Mouse (Mus musculus) stomach, embryonic 15.5 days (tissue): ENCODE measurements around the gene Aldh1l2. TPM values are rescaled to one million over a fixed set of nuclear protein-coding genes. Genes with fewer than 3 reads are reported as not detected.
A peak's percentile ranks its signal among the peaks of the same experiment; 100 is the strongest.

ENCODE experiments used
- ATAC-seq: fragments of 200-750 bp; cut with Nextera tagmentation; 2 replicates; pipeline ENCODE4 v1.8.0; 2017; ENCODE audit warnings: low read depth, moderate number of reproducible peaks, moderate TSS enrichment; ENCODE audit not compliant: insufficient read depth, low FRiP score
- H3K27ac ChIP-seq: fragments of 300-500 bp; sonication (generic); 2 replicates; pipeline ENCODE4 v1.5.1; 2015; ENCODE audit warnings: mild to moderate bottlenecking, inconsistent platforms
- H3K27me3 ChIP-seq: fragments of 300-500 bp; sonication (generic); replicated peaks from 2 replicates; pipeline ENCODE4 v1.6.1; 2015; ENCODE audit warnings: inconsistent platforms
- H3K36me3 ChIP-seq: fragments of 300-500 bp; sonication (generic); 2 replicates; pipeline ENCODE4 v1.6.1; 2015; ENCODE audit warnings: inconsistent platforms
- H3K4me1 ChIP-seq: fragments of 300-500 bp; sonication (generic); 2 replicates; pipeline ENCODE4 v1.6.1; 2015; ENCODE audit warnings: inconsistent platforms
- H3K4me2 ChIP-seq: fragments of 300-500 bp; sonication (generic); 2 replicates; pipeline ENCODE4 v1.6.1; 2015; ENCODE audit warnings: mild to moderate bottlenecking, inconsistent platforms
- H3K4me3 ChIP-seq: fragments of 300-500 bp; sonication (generic); replicated peaks from 2 replicates; pipeline ENCODE4 v1.5.1; 2015; ENCODE audit warnings: inconsistent platforms
- H3K9ac ChIP-seq: fragments of 300-500 bp; sonication (generic); 2 replicates; pipeline ENCODE4 v1.6.1; 2015; ENCODE audit warnings: inconsistent platforms
- H3K9me3 ChIP-seq: fragments of 300-500 bp; sonication (generic); 2 replicates; pipeline ENCODE4 v1.6.1; 2016; ENCODE audit warnings: inconsistent platforms
- whole genome bisulfite sequencing: fragments of 180-500 bp; shearing (Covaris S2); methylation state at CpG from one replicate; pipeline ENCODE4 v1.1.7; 2015; 5-methylcytosine and 5-hydroxymethylcytosine counted together
- polyA plus RNA-seq: library from polyadenylated mRNA; unstranded; fragments of >200 nt; fragmentation: Nextera tagmentation; extraction: Ambion mirVana; gene quantifications from 2 replicates; pipeline ENCODE4 v1.2.1, GENCODE M21; 2015

The Aldh1l2 gene
- 2.4 and 2.7 TPM in 2 replicates for polyA plus RNA-seq

GRCm38 (mm10) chr10:83533910-83534283, at the start of gene Aldh1l2:
Gene Aldh1l2, minus strand, starts transcription at chr10:83534140.
- WGBS = under 1% methylated on average over 21 of the region's 21 CpGs
- no peaks in the 10 kb centered on the region for H3K36me3 ChIP-seq
- H3K4me3 ChIP-seq = peak within 1 kb of the TSS; percentile 49
- ATAC-seq = peak; percentile 93
- H3K9me3 ChIP-seq = no peaks in the 10 kb centered on the region
- 0 out of 2 replicates have a peak, but pooled peaks cover 5% of the 10 kb centered on the region for H3K27me3 ChIP-seq
- peaks cover 10% of the 10 kb centered on the region; the same call in 1 of the 2 replicates for H3K4me1 ChIP-seq
- H3K27ac ChIP-seq = no peak within 1 kb of the TSS
- H3K9ac ChIP-seq = peak within 1 kb of the TSS; percentile 30; the same call in 1 of the 2 replicates
- peak within 1 kb of the TSS; percentile 97 for H3K4me2 ChIP-seq

- H3K4me2 ChIP-seq = no peak overlapping the region
- 90% methylated on average over 7 of the region's 7 CpGs for WGBS
- H3K4me1 ChIP-seq = no peaks in the 10 kb centered on the region
- H3K36me3 ChIP-seq = peaks cover 31% of the 10 kb centered on the region
- H3K9ac ChIP-seq = no peak overlapping the region
- ATAC-seq = no peak
- no peaks in the 10 kb centered on the region for H3K27me3 ChIP-seq
- H3K27ac ChIP-seq = no peak overlapping the region
- H3K9me3 ChIP-seq = no peaks in the 10 kb centered on the region
- H3K4me3 ChIP-seq = no peak overlapping the region
These were observed 31.8 kb upstream of the Aldh1l2 start for GRCm38 (mm10) chr10:83565449-83566441.

- Histone ChIP-seq H3K4me3 (no peak overlapping the region), H3K4me1 (no peaks in the 10 kb centered on the region), H3K9me3 (no peaks in the 10 kb centered on the region), H3K27me3 (no peaks in the 10 kb centered on the region), H3K36me3 (peaks cover 31% of the 10 kb centered on the region), H3K27ac (no peak overlapping the region), H3K4me2 (no peak overlapping the region), H3K9ac (no peak overlapping the region)
- no peak for ATAC-seq
These were observed 29.1 kb upstream of the Aldh1l2 start for GRCm38 (mm10) chr10:83563005-83563404.

- Histone ChIP-seq H3K4me3 (no peak overlapping the region), H3K4me2 (peak overlapping the region; percentile 63; the same call in 1 of the 2 replicates)
- 72% methylated on average over 3 of the region's 3 CpGs for WGBS
These were observed 11.4 kb upstream of the Aldh1l2 start for GRCm38 (mm10) chr10:83545341-83545740.

GRCm38 (mm10) chr10:83544103-83544479, 10.2 kb upstream of the Aldh1l2 start:
- ATAC-seq = peak; percentile 89

More at GRCm38 (mm10) chr10:83545341-83545740, 11.4 kb upstream of the Aldh1l2 start:
- peaks cover 12% of the 10 kb centered on the region; the same call in 1 of the 2 replicates for H3K36me3 ChIP-seq
- ATAC-seq = no peak
- no peaks in the 10 kb centered on the region for H3K27me3 ChIP-seq
- H3K9ac ChIP-seq = no peak overlapping the region
- H3K27ac ChIP-seq = no peak overlapping the region
- H3K4me1 ChIP-seq = 0 out of 2 replicates have a peak, but pooled peaks cover 5% of the 10 kb centered on the region
- H3K9me3 ChIP-seq = no peaks in the 10 kb centered on the region

GRCm38 (mm10) chr10:83543439-83544102, 9.6 kb upstream of the Aldh1l2 start, which contains the start of gene Washc4:
Gene Washc4, plus strand, starts transcription at chr10:83543752.
- peak; percentile 99 for ATAC-seq
- H3K4me1 ChIP-seq = 0 out of 2 replicates have a peak, but pooled peaks cover 5% of the 10 kb centered on the region
- H3K27ac ChIP-seq = peak within 1 kb of the TSS; percentile 87
- peak within 1 kb of the TSS; percentile 60 for H3K9ac ChIP-seq
- H3K36me3 ChIP-seq = 0 out of 2 replicates have a peak, but pooled peaks cover 5% of the 10 kb centered on the region
- peak within 1 kb of the TSS; percentile 78 for H3K4me3 ChIP-seq
- WGBS = 2% methylated on average over 48 of the region's 49 CpGs
- H3K4me2 ChIP-seq = peak within 1 kb of the TSS; percentile 63
- H3K27me3 ChIP-seq = no peaks in the 10 kb centered on the region
- H3K9me3 ChIP-seq = no peaks in the 10 kb centered on the region

More at GRCm38 (mm10) chr10:83544103-83544479, 10.2 kb upstream of the Aldh1l2 start:
- 0% methylated on average over 40 of the region's 41 CpGs for WGBS
- Histone ChIP-seq H3K9me3 (no peaks in the 10 kb centered on the region), H3K27ac (peak overlapping the region; percentile 87), H3K4me1 (0 out of 2 replicates have a peak, but pooled peaks cover 5% of the 10 kb centered on the region), H3K36me3 (0 out of 2 replicates have a peak, but pooled peaks cover 5% of the 10 kb centered on the region), H3K4me2 (peak overlapping the region; percentile 63), H3K27me3 (no peaks in the 10 kb centered on the region), H3K4me3 (peak overlapping the region; percentile 78), H3K9ac (peak overlapping the region; percentile 60)

GRCm38 (mm10) chr10:83542241-83542640, 8.3 kb upstream of the Aldh1l2 start:
- H3K27me3 ChIP-seq = no peaks in the 10 kb centered on the region
- H3K4me3 ChIP-seq = no peak overlapping the region
- no peak overlapping the region for H3K27ac ChIP-seq
- H3K4me1 ChIP-seq = 0 out of 2 replicates have a peak, but pooled peaks cover 5% of the 10 kb centered on the region
- H3K9me3 ChIP-seq = no peaks in the 10 kb centered on the region
- no peak overlapping the region for H3K4me2 ChIP-seq
- H3K9ac ChIP-seq = no peak overlapping the region
- H3K36me3 ChIP-seq = no peaks in the 10 kb centered on the region
- WGBS = 81% methylated on average over 7 of the region's 7 CpGs
- no peak for ATAC-seq

- no peaks in the 10 kb centered on the region for H3K27me3 ChIP-seq
- no peak overlapping the region for H3K4me2 ChIP-seq
- no peak overlapping the region for H3K27ac ChIP-seq
- H3K9me3 ChIP-seq = no peaks in the 10 kb centered on the region
- H3K4me1 ChIP-seq = 0 out of 2 replicates have a peak, but pooled peaks cover 1% of the 10 kb centered on the region
- no peaks in the 10 kb centered on the region for H3K36me3 ChIP-seq
- H3K9ac ChIP-seq = no peak overlapping the region
- ATAC-seq = no peak
- H3K4me3 ChIP-seq = no peak overlapping the region
- WGBS = 15% methylated on average over 3 of the region's 3 CpGs
These were observed 6.2 kb upstream of the Aldh1l2 start for GRCm38 (mm10) chr10:83540092-83540491.

- H3K36me3 ChIP-seq = no peaks in the 10 kb centered on the region
- H3K9ac ChIP-seq = no peak overlapping the region
- H3K4me2 ChIP-seq = no peak overlapping the region
- WGBS = 68% methylated on average over 6 of the region's 6 CpGs
- no peaks in the 10 kb centered on the region for H3K4me1 ChIP-seq
- H3K9me3 ChIP-seq = no peaks in the 10 kb centered on the region
- ATAC-seq = no peak
- no peak overlapping the region for H3K27ac ChIP-seq
- H3K27me3 ChIP-seq = no peaks in the 10 kb centered on the region
- H3K4me3 ChIP-seq = no peak overlapping the region
These were observed 5.5 kb upstream of the Aldh1l2 start for GRCm38 (mm10) chr10:83539311-83539980.

GRCm38 (mm10) chr10:83536436-83536835, 2.5 kb upstream of the Aldh1l2 start:
- H3K27me3 ChIP-seq = 0 out of 2 replicates have a peak, but pooled peaks cover 5% of the 10 kb centered on the region
- no peak overlapping the region for H3K27ac ChIP-seq
- no peaks in the 10 kb centered on the region for H3K9me3 ChIP-seq

More at GRCm38 (mm10) chr10:83536436-83536835, 2.5 kb upstream of the Aldh1l2 start:
- H3K4me2 ChIP-seq = no peak overlapping the region
- no peaks in the 10 kb centered on the region for H3K36me3 ChIP-seq
- no peak overlapping the region for H3K4me3 ChIP-seq
- H3K4me1 ChIP-seq = peaks cover 10% of the 10 kb centered on the region; the same call in 1 of the 2 replicates
- 9% methylated on average over 1 of the region's 1 CpGs for WGBS
- ATAC-seq = no peak
- H3K9ac ChIP-seq = no peak overlapping the region
